Mouse (Mus musculus): Measurements from ENCODE around the gene Bcl3.

GRCm38 (mm10) chr7:19770375-19770754 is 52.2 kb downstream of the Bcl3 start:
- TF ChIP-seq CTCF (conservative IDR thresholded peaks at IDR 0.05; ENCODE audit: insufficient read depth, insufficient read length, low read depth, low read length) (no peak), POLR2A (IDR thresholded peaks at IDR 0.05; ENCODE audit: low read depth, low read length) (peak; percentile 69)

Data from kidney, adult 2 months (tissue).